Mouse (Mus musculus): ENCODE data around the gene Eci2. TPM values are rescaled to one million over a fixed set of nuclear protein-coding genes. Genes with fewer than 3 reads are reported as not detected.
A peak's percentile ranks its signal among the peaks of the same experiment; 100 is the strongest.
"Not testable (repeated sequence)": the region's sequence is repeated elsewhere in the genome, so short reads cannot be mapped to it uniquely, and the experiment has no call there.

Gene Eci2
- total RNA-seq (2021): 10 to 100 TPM; 81.3 to 81.5 TPM
- long read RNA-seq, experiment 1, transcript Eci2-211 (10 exons, 1,426 nt): major isoform, 37 of 85 reads
- long read RNA-seq, experiment 1, transcript Eci2-201 (10 exons, 1,746 nt): minor isoform, 13 of 85 reads
- long read RNA-seq, experiment 1, transcript Eci2-213 (10 exons, 1,414 nt): minor isoform, 10 of 85 reads
- long read RNA-seq, experiment 1, partial matches to known transcripts: 9 of 85 reads
- long read RNA-seq, experiment 1, other reads (novel, unspliced or antisense): 16 of 85 reads
- long read RNA-seq, experiment 2, transcript Eci2-211 (10 exons, 1,426 nt): major isoform, 41 of 105 reads
- long read RNA-seq, experiment 2, transcript Eci2-201 (10 exons, 1,746 nt): minor isoform, 23 of 105 reads
- long read RNA-seq, experiment 2, transcript Eci2-213 (10 exons, 1,414 nt): minor isoform, 10 of 105 reads
- long read RNA-seq, experiment 2, partial matches to known transcripts: 0 of 105 reads
- long read RNA-seq, experiment 2, other reads (novel, unspliced or antisense): 31 of 105 reads

DNA sequence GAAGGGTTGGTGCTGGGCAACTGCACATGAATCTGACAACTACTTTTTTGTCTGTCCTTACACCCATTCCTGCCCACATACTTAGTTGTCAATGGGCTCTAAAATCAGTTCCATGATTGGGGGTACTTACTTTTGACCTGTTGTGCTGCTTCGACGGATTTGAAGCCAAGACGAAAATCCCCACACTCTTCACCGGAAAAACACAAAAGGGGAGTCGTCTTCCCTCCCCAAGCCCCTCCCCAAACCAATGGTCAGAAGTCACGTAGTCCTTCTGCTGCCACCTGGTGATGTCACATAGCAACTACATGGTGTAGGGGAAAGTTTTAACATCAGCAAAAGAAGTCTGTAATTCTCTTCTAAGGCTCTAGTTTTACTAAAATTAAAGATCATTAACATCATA, at the start of gene Eci2:
Gene Eci2, minus strand, starts transcription at position 218 of the 400 bp plus-strand sequence.
- peak; percentile 39 for DNase-seq (ENCODE audit: low spot score)

DNA sequence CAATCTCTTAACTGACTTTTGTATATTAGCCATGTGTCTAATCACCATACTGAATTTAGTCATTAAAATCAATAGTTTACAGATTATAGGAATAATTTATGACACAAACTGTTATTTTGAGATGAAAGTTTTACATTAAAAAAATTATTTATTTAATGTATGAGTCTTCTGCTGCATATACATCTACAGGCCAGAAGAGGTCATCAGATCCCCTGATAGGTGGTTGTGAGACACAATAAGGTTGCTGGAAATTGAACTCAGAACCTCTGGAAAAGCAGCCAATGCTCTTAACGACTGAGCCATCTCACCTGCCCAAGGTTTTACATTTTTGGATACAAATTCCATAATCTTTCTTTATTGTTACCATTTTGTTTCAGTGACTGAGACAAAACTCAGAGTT, 48.0 kb upstream of the Eci2 start:
- DNase-seq (ENCODE audit: low spot score): no peak

GRCm38 (mm10) chr13:35070485-35071472, 43.9 kb upstream of the Eci2 start:
- no peak for DNase-seq (ENCODE audit: low spot score)

DNA sequence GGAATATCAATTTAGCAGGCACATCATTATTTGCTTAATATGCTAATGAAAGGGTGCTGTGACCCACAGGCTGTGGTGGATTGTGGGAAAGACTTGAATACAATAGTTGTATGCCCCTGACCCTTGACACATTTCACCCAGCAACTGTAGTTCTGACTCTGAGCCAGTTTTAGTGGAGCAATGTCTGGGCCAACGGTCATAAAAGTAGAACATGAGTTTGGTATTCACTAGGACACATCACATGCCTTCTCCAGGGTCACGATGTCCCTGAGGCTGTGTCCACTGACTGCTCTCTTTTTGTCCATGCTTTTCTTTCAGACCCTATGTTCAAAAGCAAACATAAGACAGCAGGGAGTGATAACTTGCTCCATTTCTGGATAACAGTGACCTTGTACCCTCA, 40.2 kb upstream of the Eci2 start:
- no peak for DNase-seq (ENCODE audit: low spot score)

GRCm38 (mm10) chr13:35066033-35066432, 39.1 kb upstream of the Eci2 start:
- DNase-seq (ENCODE audit: low spot score): no peak

DNA sequence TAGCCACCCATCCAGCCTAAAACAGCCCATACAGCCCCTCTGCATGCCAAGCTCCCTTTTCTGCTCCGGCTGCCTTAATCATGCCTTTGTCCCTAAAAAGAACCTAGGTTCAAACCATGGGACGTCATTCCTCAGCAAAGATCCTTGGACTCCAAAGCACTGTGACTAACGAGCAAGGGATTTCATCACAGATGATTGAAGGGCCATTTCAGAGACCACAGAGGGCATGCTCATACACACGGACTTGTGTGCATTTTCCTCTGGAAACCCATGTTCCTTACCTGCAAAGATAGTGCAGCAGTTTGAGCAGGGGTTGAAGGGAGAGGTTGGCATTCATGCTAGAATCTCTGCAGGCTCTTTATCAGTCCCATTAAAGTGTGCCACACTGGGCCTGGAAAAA, 37.5 kb upstream of the Eci2 start:
- no peak for DNase-seq (ENCODE audit: low spot score)

DNA sequence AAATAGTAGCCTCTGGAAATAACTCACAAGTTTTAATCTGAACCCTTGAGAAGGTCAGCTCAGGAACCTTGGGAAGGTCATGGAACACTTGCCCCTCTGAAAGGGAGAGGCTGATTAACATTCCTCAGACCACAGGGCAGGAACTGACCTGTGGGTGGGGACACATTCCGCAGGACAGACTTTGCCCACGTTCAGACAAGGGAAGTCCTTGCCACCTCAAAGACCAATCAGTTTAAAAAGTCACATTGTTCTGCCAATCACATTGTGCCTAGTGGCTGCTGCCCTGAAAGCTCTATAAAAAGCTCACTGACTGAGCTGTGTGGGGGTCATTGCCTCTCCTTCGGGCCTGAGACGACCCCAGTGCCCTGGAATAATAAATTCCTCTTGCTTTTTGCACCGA, 31.2 kb upstream of the Eci2 start:
- DNase-seq (ENCODE audit: low spot score): no peak

- DNase-seq (ENCODE audit: low spot score): no peak
Measured at GRCm38 (mm10) chr13:35036486-35036885, 9.6 kb upstream of the Eci2 start.

- no peak for DNase-seq (ENCODE audit: low spot score)
Measured at GRCm38 (mm10) chr13:35035731-35036130, 8.8 kb upstream of the Eci2 start.

- DNase-seq (ENCODE audit: low spot score): no peak
Measured at GRCm38 (mm10) chr13:35033571-35033970, 6.7 kb upstream of the Eci2 start.

GRCm38 (mm10) chr13:35031684-35032082, 4.8 kb upstream of the Eci2 start:
- DNase-seq (ENCODE audit: low spot score): no peak

- no peak for DNase-seq (ENCODE audit: low spot score)
Measured at GRCm38 (mm10) chr13:35030979-35031683, 4.2 kb upstream of the Eci2 start.

DNA sequence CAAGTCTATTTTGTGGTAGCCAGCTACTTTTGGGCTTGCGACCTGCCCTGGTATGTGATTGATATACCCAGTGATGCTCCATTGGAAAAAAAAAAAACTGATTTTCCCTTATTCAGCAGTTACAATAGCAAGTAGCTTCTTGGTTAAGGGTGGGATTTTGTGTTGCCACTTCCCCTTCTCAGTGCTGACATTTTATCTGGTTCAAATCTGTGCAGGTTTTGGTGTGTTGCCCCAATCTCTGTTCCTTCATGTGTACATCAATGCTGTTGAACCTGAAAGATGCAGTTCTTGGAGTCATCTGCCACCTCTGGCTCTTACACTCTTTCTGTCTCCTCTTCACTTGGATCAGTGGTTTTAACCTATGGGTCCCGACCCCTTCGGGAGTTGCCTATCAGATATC, 1.5 kb upstream of the Eci2 start:
- DNase-seq (ENCODE audit: low spot score): no peak

- DNase-seq (ENCODE audit: low spot score): not testable (repeated sequence)
Measured at GRCm38 (mm10) chr13:35023401-35023800, 3.5 kb downstream of the Eci2 start.

DNA sequence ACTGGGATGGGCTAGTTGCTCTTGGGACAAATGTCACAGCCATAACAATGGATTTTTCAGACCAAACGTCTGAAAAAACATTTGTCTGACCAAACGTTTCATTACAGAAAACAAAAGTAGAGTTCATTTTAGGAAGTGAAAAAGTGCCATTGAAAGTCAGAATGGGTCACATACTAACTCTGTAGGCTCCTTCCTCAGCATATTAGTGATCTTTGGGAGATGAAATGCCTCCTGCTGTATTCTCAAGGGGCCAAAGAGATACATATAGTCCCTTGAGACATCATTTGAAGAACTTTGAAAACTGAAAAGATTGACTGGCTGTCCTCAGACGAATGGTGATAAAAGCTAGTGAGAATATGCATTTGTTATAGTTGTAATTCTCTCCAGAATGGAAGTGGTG, 6.5 kb downstream of the Eci2 start:
- no peak for DNase-seq (ENCODE audit: low spot score)

DNA sequence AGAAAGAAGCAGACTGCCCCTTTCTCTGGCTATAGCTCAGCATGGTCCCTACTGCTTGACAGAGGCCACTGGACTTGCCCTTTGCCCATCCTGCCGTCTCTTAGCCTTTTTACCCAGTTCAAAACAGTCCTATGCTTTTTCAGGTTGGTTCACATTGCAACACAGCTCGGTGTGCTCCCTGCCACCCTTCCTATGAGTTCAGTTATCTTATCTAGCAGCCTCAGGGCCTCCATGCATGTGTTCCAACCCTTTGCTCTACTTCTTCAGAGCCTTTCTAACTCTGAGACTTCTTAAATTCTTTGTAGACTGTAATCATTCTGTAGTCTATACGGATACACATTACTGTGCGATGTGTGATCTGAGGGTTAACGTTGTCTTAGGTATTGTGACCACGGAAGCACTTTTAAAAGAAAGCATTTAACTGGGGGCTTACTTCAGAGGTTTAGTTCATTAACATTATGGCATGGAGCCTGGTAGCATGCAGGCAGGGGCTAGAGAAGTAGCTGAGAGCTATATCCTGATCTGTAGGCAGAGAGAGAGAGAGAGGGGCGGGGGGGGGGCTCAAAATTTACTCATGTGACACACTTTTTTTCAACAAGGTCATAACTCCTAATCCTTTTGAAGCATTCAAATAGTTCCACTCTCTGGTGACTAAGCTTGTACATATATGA, 7.9 kb downstream of the Eci2 start:
- no peak for DNase-seq (ENCODE audit: low spot score)

DNA sequence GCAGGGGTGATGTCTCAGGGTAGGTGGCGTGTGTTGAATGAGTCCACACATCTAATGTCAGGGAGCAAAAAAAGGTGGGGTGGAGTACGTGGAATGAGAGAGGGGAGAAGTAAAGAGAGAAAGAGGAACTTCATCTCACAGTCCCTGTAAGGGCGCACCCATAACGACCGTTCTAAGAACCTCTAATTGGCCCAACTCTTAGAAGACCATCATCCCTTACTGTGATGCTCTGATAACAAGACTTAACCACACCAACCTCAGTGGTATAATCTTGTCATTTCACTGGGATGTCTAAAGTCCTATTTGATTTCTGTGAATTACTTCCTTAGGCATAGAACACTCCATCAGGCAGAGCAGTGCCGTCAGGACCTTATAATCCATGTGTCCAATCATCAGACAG, 9.5 kb downstream of the Eci2 start:
- no peak for DNase-seq (ENCODE audit: low spot score)

DNA sequence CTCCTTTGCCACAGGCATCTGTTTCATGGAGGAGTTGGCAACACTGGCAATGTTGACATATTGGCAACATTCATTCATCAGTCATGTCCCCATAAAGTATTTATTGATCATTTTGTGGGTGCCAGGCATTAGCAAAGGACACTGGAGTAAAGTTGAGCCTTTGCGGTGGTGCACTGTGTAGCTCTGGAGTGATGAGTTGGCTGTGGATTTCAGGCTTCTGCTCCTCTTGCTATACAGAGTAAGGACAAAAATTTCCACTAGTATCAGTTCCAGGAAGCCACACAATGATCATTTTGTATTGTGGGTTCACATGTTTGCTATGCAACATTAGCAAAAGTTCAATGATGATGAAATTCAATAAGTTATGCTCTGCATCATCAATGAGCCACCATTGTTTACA, 10.8 kb downstream of the Eci2 start:
- no peak for DNase-seq (ENCODE audit: low spot score)

GRCm38 (mm10) chr13:34995925-34996324, 31.0 kb downstream of the Eci2 start:
- no peak for DNase-seq (ENCODE audit: low spot score)

DNA sequence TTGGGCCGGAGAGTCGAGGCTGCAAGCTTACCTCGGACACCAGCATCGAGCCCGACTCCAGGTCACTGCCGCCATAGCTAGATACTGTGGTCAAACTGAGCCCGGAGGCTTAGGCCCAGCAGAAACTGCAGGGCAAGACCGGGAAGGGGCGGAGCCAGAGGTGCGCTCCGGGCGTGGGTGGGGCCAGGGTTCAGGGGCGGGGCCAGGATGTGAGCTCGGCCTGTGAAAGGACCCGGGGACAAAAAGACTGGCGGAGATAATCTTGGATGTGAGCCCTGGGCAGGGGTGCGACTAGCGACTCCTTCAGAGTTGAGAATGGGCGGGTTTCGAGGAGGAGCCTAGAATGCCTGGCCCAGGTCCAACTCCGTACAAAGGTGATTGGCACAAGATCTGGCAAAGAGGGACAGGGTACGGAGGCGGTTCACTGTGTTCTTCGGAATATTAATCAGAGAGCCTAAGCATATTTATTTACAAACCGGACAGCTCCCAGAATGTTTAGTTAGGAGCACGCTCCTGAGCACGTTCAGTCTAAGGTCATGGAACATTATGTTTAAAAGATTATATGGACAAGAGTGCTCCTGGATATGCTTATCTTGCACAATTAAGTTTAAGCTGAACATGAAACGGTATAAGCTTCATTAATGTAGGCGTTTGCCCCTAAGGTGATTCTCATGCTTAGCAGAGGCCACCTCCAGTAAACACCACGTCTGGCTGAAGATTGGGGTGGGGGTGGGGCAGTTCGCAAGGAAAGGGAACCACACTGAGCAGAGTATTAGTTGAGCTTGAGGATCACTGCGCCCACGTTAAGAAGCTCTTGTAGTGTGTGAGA, 32.7 kb downstream of the Eci2 start:
- DNase-seq (ENCODE audit: low spot score): peak; percentile 97
